Mouse (Mus musculus) embryonic facial prominence, embryonic 10.5 days (tissue): ENCODE data around the gene Ldhc. TPM values are rescaled to one million over a fixed set of nuclear protein-coding genes. Genes with fewer than 3 reads are reported as not detected.

Experiments
- DNase-seq: peaks from one replicate; pipeline ENCODE4 v3.0.0-alpha.2; 2017; ENCODE audit warnings: low spot score
- H3K27ac ChIP-seq: fragments of 300-500 bp; sonication (generic); replicated peaks from 2 replicates; pipeline ENCODE4 v1.5.1; 2016; ENCODE audit warnings: mild to moderate bottlenecking
- H3K27me3 ChIP-seq: fragments of 300-500 bp; sonication (generic); replicated peaks from 2 replicates; pipeline ENCODE4 v1.6.1; 2016; ENCODE audit warnings: low read depth, mild to moderate bottlenecking; ENCODE audit not compliant: poor library complexity, severe bottlenecking
- H3K36me3 ChIP-seq: fragments of 300-500 bp; sonication (generic); replicated peaks from 2 replicates; pipeline ENCODE4 v1.6.1; 2016; ENCODE audit warnings: mild to moderate bottlenecking, moderate library complexity
- H3K4me1 ChIP-seq: fragments of 300-500 bp; sonication (generic); 2 replicates; pipeline ENCODE4 v1.6.1; 2016
- H3K4me3 ChIP-seq: fragments of 300-500 bp; sonication (generic); 2 replicates; pipeline ENCODE4 v1.5.1; 2016; ENCODE audit warnings: mild to moderate bottlenecking, moderate library complexity
- H3K9me3 ChIP-seq: fragments of 300-500 bp; sonication (generic); 2 replicates; pipeline ENCODE4 v1.6.1; 2016; ENCODE audit warnings: mild to moderate bottlenecking
- WGBS: fragments of 180-500 bp; shearing (Covaris S2); methylation state at CpG from one replicate; pipeline ENCODE4 v1.1.7; 2016; 5-methylcytosine and 5-hydroxymethylcytosine counted together
- polyA plus RNA-seq: library from polyadenylated mRNA; unstranded; fragments of >200 nt; fragmentation: Nextera tagmentation; extraction: Ambion mirVana; gene quantifications from 2 replicates; pipeline ENCODE4 v1.2.1, GENCODE M21; 2016

The Ldhc gene
- polyA plus RNA-seq, 1 experiment from 2014 or later, result 0.31 TPM

GRCm38 (mm10) chr7:46845978-46846485 lies 15.0 kb upstream of the Ldhc start:
- Histone ChIP-seq H3K27ac (peak overlapping the region; percentile 98), H3K36me3 (peaks cover 38% of the 10 kb centered on the region), H3K4me1 (peaks cover 44% of the 10 kb centered on the region), H3K9me3 (no peaks in the 10 kb centered on the region), H3K4me3 (peak overlapping the region; percentile 81), H3K27me3 (peaks cover 20% of the 10 kb centered on the region)
- under 1% methylated on average over 36 of the region's 36 CpGs for WGBS
- no peak for DNase-seq

DNA sequence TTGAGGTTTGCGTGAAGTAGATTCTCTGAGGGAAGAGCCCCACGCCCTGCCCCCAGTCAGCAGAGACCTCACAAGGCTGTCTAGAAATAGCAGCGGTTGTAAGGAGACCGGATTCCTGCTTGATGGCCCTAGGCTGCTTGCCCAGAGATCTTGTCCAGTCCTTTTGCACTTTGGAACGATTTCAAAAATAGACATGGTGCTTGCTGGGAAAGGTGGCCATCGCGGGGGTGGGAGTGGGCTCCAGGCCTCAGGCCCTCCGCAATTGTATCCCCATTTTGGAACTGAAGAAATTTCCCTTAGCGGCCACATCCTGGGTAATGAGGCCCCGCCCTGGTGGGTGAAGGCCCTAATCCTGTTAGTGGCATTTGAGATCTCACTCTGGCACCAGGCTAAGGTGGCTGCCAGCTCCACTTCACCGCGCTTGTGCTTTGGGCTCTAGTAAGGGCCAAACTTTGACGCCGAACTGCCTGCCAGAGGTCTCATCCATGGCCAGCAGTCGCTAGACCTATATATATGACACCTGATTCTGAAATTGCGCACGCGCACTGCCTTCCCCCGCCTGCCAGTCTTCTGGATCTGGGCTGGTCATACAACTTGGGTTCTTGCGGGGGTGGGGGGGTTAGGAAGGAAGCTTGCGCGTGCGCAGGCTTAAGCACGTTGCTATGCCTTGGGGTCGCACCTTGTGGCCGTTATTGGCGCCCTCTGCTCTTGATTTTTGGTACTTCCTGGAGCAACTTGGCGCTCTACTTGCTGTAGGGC lies 14.3 kb upstream of the Ldhc start:
- H3K36me3 ChIP-seq, result peaks cover 45% of the 10 kb centered on the region
- H3K4me1 ChIP-seq, result peaks cover 39% of the 10 kb centered on the region
- peak overlapping the region; percentile 81 for H3K4me3 ChIP-seq
- H3K27me3 ChIP-seq, result peaks cover 13% of the 10 kb centered on the region
- 1% methylated on average over 28 of the region's 28 CpGs for WGBS
- H3K9me3 ChIP-seq, result no peaks in the 10 kb centered on the region
- H3K27ac ChIP-seq, result peak overlapping the region; percentile 98
- DNase-seq, result peak; percentile 87

GRCm38 (mm10) chr7:46849287-46849686 lies 11.7 kb upstream of the Ldhc start:
- Histone ChIP-seq H3K27ac (no peak overlapping the region), H3K36me3 (peaks cover 71% of the 10 kb centered on the region)
- WGBS, result 71% methylated on average over 5 of the region's 5 CpGs

GRCm38 (mm10) chr7:46851026-46851425 lies 10.0 kb upstream of the Ldhc start:
- no peak for DNase-seq
- Histone ChIP-seq H3K9me3 (no peaks in the 10 kb centered on the region), H3K4me3 (no peak overlapping the region), H3K4me1 (peaks cover 11% of the 10 kb centered on the region), H3K36me3 (peaks cover 88% of the 10 kb centered on the region), H3K27me3 (no peaks in the 10 kb centered on the region), H3K27ac (no peak overlapping the region)
- WGBS, result 85% methylated on average over 7 of the region's 7 CpGs

More at GRCm38 (mm10) chr7:46849287-46849686, 11.7 kb upstream of the Ldhc start:
- H3K9me3 ChIP-seq, result no peaks in the 10 kb centered on the region
- no peak overlapping the region for H3K4me3 ChIP-seq
- DNase-seq, result no peak
- H3K27me3 ChIP-seq, result no peaks in the 10 kb centered on the region
- peaks cover 25% of the 10 kb centered on the region for H3K4me1 ChIP-seq

GRCm38 (mm10) chr7:46852666-46853065 lies 8.3 kb upstream of the Ldhc start:
- Histone ChIP-seq H3K36me3 (peaks cover 91% of the 10 kb centered on the region), H3K9me3 (no peaks in the 10 kb centered on the region), H3K27ac (no peak overlapping the region), H3K4me3 (no peak overlapping the region), H3K4me1 (peaks cover 1% of the 10 kb centered on the region; the same call in 1 of the 2 replicates), H3K27me3 (no peaks in the 10 kb centered on the region)
- WGBS, result 89% methylated on average over 1 of the region's 1 CpGs
- no peak for DNase-seq

- Histone ChIP-seq H3K4me1 (no peaks in the 10 kb centered on the region), H3K27ac (no peak overlapping the region), H3K9me3 (no peaks in the 10 kb centered on the region), H3K4me3 (no peak overlapping the region), H3K27me3 (no peaks in the 10 kb centered on the region), H3K36me3 (peaks cover 84% of the 10 kb centered on the region)
- DNase-seq, result no peak
- WGBS, result 91% methylated on average over 9 of the region's 9 CpGs
Measured at GRCm38 (mm10) chr7:46853365-46853764, 7.6 kb upstream of the Ldhc start.

GRCm38 (mm10) chr7:46855866-46856560 lies 5.0 kb upstream of the Ldhc start:
- no peak overlapping the region for H3K27ac ChIP-seq
- H3K4me1 ChIP-seq, result no peaks in the 10 kb centered on the region
- H3K27me3 ChIP-seq, result no peaks in the 10 kb centered on the region
- no peak overlapping the region for H3K4me3 ChIP-seq
- peaks cover 57% of the 10 kb centered on the region for H3K36me3 ChIP-seq
- 70% methylated on average over 7 of the region's 7 CpGs for WGBS
- no peaks in the 10 kb centered on the region for H3K9me3 ChIP-seq
- DNase-seq, result no peak

DNA sequence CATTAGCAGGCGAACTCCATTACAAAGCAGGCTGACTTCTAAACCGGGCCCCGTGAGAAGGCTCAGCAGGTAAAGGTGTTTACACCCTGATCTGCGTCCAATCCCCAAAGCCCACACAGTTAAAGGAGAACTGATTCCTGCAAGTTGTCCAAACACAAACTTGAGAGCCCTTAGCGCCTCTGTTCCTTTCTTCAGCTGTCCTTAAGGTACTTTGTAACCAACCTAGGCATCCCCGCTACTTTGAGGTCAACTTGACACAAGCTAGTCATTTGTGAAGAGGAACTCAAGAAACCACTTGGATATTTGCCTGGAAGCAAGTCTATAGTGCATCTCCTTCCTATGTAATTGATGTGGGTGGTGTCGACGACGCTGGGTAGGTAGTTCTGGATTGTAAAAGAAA lies 3.6 kb upstream of the Ldhc start:
- Histone ChIP-seq H3K4me3 (no peak overlapping the region), H3K4me1 (no peaks in the 10 kb centered on the region), H3K27me3 (no peaks in the 10 kb centered on the region), H3K36me3 (peaks cover 43% of the 10 kb centered on the region), H3K27ac (no peak overlapping the region), H3K9me3 (no peaks in the 10 kb centered on the region)
- 77% methylated on average over 9 of the region's 9 CpGs for WGBS
- DNase-seq, result no peak

- Histone ChIP-seq H3K4me3 (no peak overlapping the region), H3K27me3 (no peaks in the 10 kb centered on the region), H3K4me1 (no peaks in the 10 kb centered on the region), H3K27ac (no peak overlapping the region), H3K36me3 (peaks cover 27% of the 10 kb centered on the region), H3K9me3 (no peaks in the 10 kb centered on the region)
- WGBS, result 62% methylated on average over 6 of the region's 6 CpGs
- no peak for DNase-seq
Measured at GRCm38 (mm10) chr7:46859031-46859430, 2.0 kb upstream of the Ldhc start.

DNA sequence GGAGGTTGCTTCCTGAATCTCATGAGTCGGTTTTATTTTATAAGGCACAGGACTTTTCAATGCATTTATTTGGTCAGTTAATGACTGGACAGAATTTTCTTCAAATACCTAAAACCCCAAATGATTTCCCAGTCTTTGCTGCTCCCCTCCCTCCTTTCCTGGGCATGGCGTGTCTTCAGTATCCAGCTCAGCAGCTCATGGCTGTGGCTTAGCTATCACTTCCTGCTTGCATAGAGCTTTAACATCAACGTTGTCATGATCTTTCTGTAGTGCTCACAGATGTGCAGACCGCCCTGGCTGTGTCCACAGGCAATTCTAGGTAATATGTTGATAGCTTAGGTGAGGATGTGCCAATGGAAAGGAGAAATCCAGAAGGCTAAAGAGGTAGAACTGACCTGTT lies 11.0 kb downstream of the Ldhc start:
- Histone ChIP-seq H3K27ac (no peak overlapping the region), H3K27me3 (no peaks in the 10 kb centered on the region), H3K9me3 (no peaks in the 10 kb centered on the region), H3K4me1 (no peaks in the 10 kb centered on the region), H3K4me3 (no peak overlapping the region), H3K36me3 (no peaks in the 10 kb centered on the region)
- 78% methylated on average over 4 of the region's 4 CpGs for WGBS
- no peak for DNase-seq

GRCm38 (mm10) chr7:46876841-46877240 lies 15.8 kb downstream of the Ldhc start:
- no peaks in the 10 kb centered on the region for H3K9me3 ChIP-seq
- no peaks in the 10 kb centered on the region for H3K4me1 ChIP-seq
- no peak overlapping the region for H3K27ac ChIP-seq
- no peak for DNase-seq
- 73% methylated on average over 4 of the region's 4 CpGs for WGBS
- H3K27me3 ChIP-seq, result no peaks in the 10 kb centered on the region
- H3K36me3 ChIP-seq, result peaks cover 13% of the 10 kb centered on the region; the same call in 1 of the 2 replicates
- H3K4me3 ChIP-seq, result no peak overlapping the region

DNA sequence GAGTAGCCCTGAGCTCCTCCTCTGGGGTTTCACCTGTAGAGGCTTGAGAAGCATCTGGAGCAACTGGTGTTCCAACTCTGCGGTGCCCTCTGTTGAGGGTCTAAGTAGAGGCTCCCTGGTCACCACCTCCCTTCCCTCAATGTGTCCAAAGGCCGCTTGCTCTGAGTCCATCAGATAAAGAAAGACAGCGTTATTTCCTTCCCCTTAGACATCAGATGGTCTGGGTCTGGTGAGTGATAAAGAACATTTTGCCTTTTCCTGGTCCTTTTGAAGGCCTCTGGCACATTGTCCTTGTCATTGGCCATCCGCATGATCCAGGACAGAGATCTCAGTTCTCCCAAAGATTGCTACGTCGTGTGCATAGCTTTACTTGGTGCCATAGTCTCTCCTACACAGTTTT lies 16.3 kb downstream of the Ldhc start:
- H3K4me3 ChIP-seq, result no peak overlapping the region
- H3K36me3 ChIP-seq, result peaks cover 14% of the 10 kb centered on the region; the same call in 1 of the 2 replicates
- no peaks in the 10 kb centered on the region for H3K27me3 ChIP-seq
- 81% methylated on average over 6 of the region's 6 CpGs for WGBS
- no peaks in the 10 kb centered on the region for H3K9me3 ChIP-seq
- DNase-seq, result no peak
- H3K4me1 ChIP-seq, result no peaks in the 10 kb centered on the region
- H3K27ac ChIP-seq, result no peak overlapping the region

DNA sequence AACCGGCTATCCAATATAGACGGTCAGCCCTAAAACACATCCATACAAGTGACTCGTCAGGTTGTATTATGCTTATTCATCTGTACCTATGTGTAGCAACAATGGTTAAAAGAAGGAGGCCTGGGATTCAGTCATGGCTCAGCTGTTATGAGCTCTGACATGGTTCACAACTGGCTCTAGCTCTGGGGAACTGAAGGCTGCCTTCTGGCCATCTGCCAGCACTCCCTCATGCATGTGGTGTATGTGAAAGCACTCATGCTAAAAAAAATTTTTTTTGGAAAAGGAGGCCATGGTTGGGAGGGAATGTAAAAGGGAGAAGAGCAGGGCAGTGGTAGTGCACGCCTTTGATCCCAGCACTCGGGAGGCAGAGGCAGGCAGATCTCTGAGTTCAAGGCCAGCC lies 18.8 kb downstream of the Ldhc start:
- H3K4me1 ChIP-seq, result no peaks in the 10 kb centered on the region
- peaks cover 32% of the 10 kb centered on the region for H3K36me3 ChIP-seq
- no peaks in the 10 kb centered on the region for H3K27me3 ChIP-seq
- H3K27ac ChIP-seq, result no peak overlapping the region
- no peaks in the 10 kb centered on the region for H3K9me3 ChIP-seq
- no peak for DNase-seq
- no peak overlapping the region for H3K4me3 ChIP-seq
- WGBS, result 95% methylated on average over 5 of the region's 5 CpGs
